In genomic region chr4:120161166-120161949, GRCm38 (mm10) we compare ENCODE assay signal across 9 mouse cellular contexts. TPM values are rescaled to one million over a fixed set of nuclear protein-coding genes. Genes with fewer than 3 reads are reported as not detected.
DNase-seq lines count a peak whose midpoint lies in the region; ATAC-seq and TF ChIP-seq lines count a peak whose summit lies in the region.
"Had no signal": no experiment of that assay in that cellular context is flagged by ENCODE, and none has a peak within 500 bp of the region (broad histone marks: within the 10 kb centered on the region; RNA-seq: fewer than 3 reads in every experiment).

Edn2 (plus strand) TSS chr4:120161206.

- H3K4me2 ChIP-seq in hindbrain, postnatal 0 days (ENCODE audit: low read depth, low read length): no peak within 1 kb of the TSS

- peak; percentile 22 for DNase-seq in right cerebral cortex, postnatal 4 days
- DNase-seq in right cerebral cortex, adult 2 months (ENCODE audit: low spot score in 2 of 2): no peak
- DNase-seq in gonadal fat pad, adult 2 months (ENCODE audit: low read depth): peak; percentile 44
- DNase-seq in kidney, adult 18-20 months: peak; percentile 89
- peak; percentile 86 for DNase-seq in lung, postnatal 14 days
- peak; percentile 76 for DNase-seq in urinary bladder, adult 2 months (ENCODE audit: low spot score)
- DNase-seq in hindbrain, postnatal 0 days (ENCODE audit: low spot score): no peak

- H3K9ac ChIP-seq in hindbrain, postnatal 0 days (replicated peaks; ENCODE audit: low read length): no peak within 1 kb of the TSS

- no peak for ATAC-seq in erythroblast, adult 5-6 weeks (replicated peaks; ENCODE audit: low FRiP score, poor library complexity, severe bottlenecking)
- no peak for ATAC-seq in hindbrain, postnatal 0 days

- no peak for TF ChIP-seq CTCF in hindbrain, postnatal 0 days (IDR thresholded peaks at IDR 0.05; ENCODE audit: low read depth)

- H3K27me3 ChIP-seq in hindbrain, postnatal 0 days (ENCODE audit: insufficient read depth, low read length): no peaks in the 10 kb centered on the region

- WGBS in hindbrain, postnatal 0 days: 51% methylated on average over 29 of the region's 29 CpGs

- H3K27ac ChIP-seq in hindbrain, postnatal 0 days: no peak within 1 kb of the TSS

- H3K9me3 ChIP-seq in hindbrain, postnatal 0 days (ENCODE audit: low read length): no peaks in the 10 kb centered on the region

- no peak within 1 kb of the TSS for H3K4me3 ChIP-seq in hindbrain, postnatal 0 days (ENCODE audit: low read length)

- H3K4me1 ChIP-seq in hindbrain, postnatal 0 days (ENCODE audit: insufficient read depth, low read length): no peaks in the 10 kb centered on the region

- no peaks in the 10 kb centered on the region for H3K36me3 ChIP-seq in hindbrain, postnatal 0 days (ENCODE audit: insufficient read depth, low read length)

RNA-seq across cellular contexts. Expression of gene Edn2, which starts in this region (rescaled TPM):
- polyA plus RNA-seq in gonadal fat pad, adult 2 months (2012; rRNA removed): 0.24 TPM in 2 replicates
- polyA plus RNA-seq in urinary bladder, adult 2 months (2012; rRNA removed): 0.10 and 0.24 TPM in 2 replicates
- not detected in 2 replicates for total RNA-seq in erythroblast, adult 5-6 weeks (2015; ENCODE audit: low replicate concordance)
- not detected in 2 replicates for total RNA-seq in erythroblast, adult 5-6 weeks (2017; ENCODE audit: low replicate concordance)
- total RNA-seq in hindbrain, postnatal 0 days (2014; rRNA removed): 0.94 TPM in 1 of 2 replicates, not detected in the other
- 0.25 and 0.32 TPM in 2 replicates for polyA plus RNA-seq in hindbrain, postnatal 0 days (2015; fragmentation: Nextera tagmentation; extraction: Ambion mirVana)
- total RNA-seq: left cerebral cortex, adult 18-20 months had no signal

Comparison
In these comparisons a context has a peak if more than half of its experiments do, and no peak if none do; other contexts are left out.
1. DNase-seq: peak in right cerebral cortex, postnatal 4 days (single experiment), kidney, adult 18-20 months (single experiment) and lung, postnatal 14 days (single experiment); none in right cerebral cortex, adult 2 months (0 of 2) and hindbrain, postnatal 0 days (single experiment).
2. Peak in DNase-seq in gonadal fat pad, adult 2 months; RNA of the gene not detected or under 1 TPM.
3. Peak in DNase-seq in urinary bladder, adult 2 months; RNA of the gene not detected or under 1 TPM.